In genomic region chr11:85211151-85211550, GRCm38 (mm10) we compare ENCODE assay signal across 25 mouse cellular contexts. TPM values are rescaled to one million over a fixed set of nuclear protein-coding genes. Genes with fewer than 3 reads are reported as not detected.
DNase-seq lines count a peak whose midpoint lies in the region; ATAC-seq and TF ChIP-seq lines count a peak whose summit lies in the region.
"Had no signal": no experiment of that assay in that cellular context is flagged by ENCODE, and none has a peak within 500 bp of the region (broad histone marks: within the 10 kb centered on the region; RNA-seq: fewer than 3 reads in every experiment).

No protein-coding gene starts in this region.

- no peak for TF ChIP-seq POLR2A in liver, adult 2 months (IDR thresholded peaks at IDR 0.05; ENCODE audit: extremely low read depth, insufficient read depth, low read length)

- H3K27me3 ChIP-seq in liver, adult 2 months (ENCODE audit: control insufficient read depth, insufficient read depth, low read length) = no peaks in the 10 kb centered on the region
- no peaks in the 10 kb centered on the region for H3K27me3 ChIP-seq in liver, embryonic 11.5 days (replicated peaks; ENCODE audit: control insufficient read depth, insufficient read depth, low read length)
- H3K27me3 ChIP-seq: embryonic facial prominence, embryonic 12.5 days; forebrain, embryonic 13.5 days; forebrain, embryonic 15.5 days had no signal

- no peak overlapping the region for H3K9ac ChIP-seq in liver, adult 2 months (ENCODE audit: low read depth, low read length)
- no peak overlapping the region for H3K9ac ChIP-seq in liver, embryonic 11.5 days (ENCODE audit: low read depth, low read length)
- H3K9ac ChIP-seq: embryonic facial prominence, embryonic 12.5 days; forebrain, embryonic 13.5 days; forebrain, embryonic 15.5 days; forebrain, postnatal 0 days had no signal

- ATAC-seq in liver, embryonic 11.5 days (replicated peaks; ENCODE audit: low FRiP score) = no peak
- ATAC-seq: forebrain, embryonic 13.5 days; forebrain, embryonic 15.5 days; forebrain, postnatal 0 days had no signal

- no peaks in the 10 kb centered on the region for H3K79me2 ChIP-seq in liver, adult 2 months (ENCODE audit: control insufficient read depth, insufficient read depth, low read length)

- H3K4me2 ChIP-seq in liver, embryonic 11.5 days = no peak overlapping the region
- H3K4me2 ChIP-seq: embryonic facial prominence, embryonic 12.5 days; forebrain, embryonic 13.5 days; forebrain, embryonic 15.5 days had no signal

- no peaks in the 10 kb centered on the region for H3K4me1 ChIP-seq in liver, adult 2 months (ENCODE audit: control insufficient read depth, insufficient read depth, low read length)
- no peaks in the 10 kb centered on the region; the same call in 1 of the 2 replicates for H3K4me1 ChIP-seq in liver, embryonic 11.5 days (replicated peaks; ENCODE audit: control insufficient read depth, insufficient read depth, low read length)
- H3K4me1 ChIP-seq: embryonic facial prominence, embryonic 10.5 days; embryonic facial prominence, embryonic 12.5 days; forebrain, embryonic 13.5 days; forebrain, embryonic 15.5 days had no signal

- no peak overlapping the region for H3K27ac ChIP-seq in liver, adult 2 months (replicated peaks; ENCODE audit: insufficient read depth, low read depth, low read length)
- H3K27ac ChIP-seq in liver, embryonic 11.5 days (ENCODE audit: low read depth, low read length) = no peak overlapping the region
- H3K27ac ChIP-seq: embryonic facial prominence, embryonic 10.5 days; embryonic facial prominence, embryonic 12.5 days; forebrain, embryonic 13.5 days; forebrain, embryonic 15.5 days had no signal

- peaks cover 50% of the 10 kb centered on the region for H3K36me3 ChIP-seq in liver, adult 2 months (ENCODE audit: control insufficient read depth, insufficient read depth, low read length)
- peaks cover 28% of the 10 kb centered on the region for H3K36me3 ChIP-seq in liver, embryonic 11.5 days (ENCODE audit: control insufficient read depth, insufficient read depth, low read length)

- H3K4me3 ChIP-seq in liver, adult 2 months (ENCODE audit: insufficient read depth, low read depth, low read length) = no peak overlapping the region
- no peak overlapping the region for H3K4me3 ChIP-seq in liver, embryonic 11.5 days (ENCODE audit: low read depth, low read length)
- H3K4me3 ChIP-seq: embryonic facial prominence, embryonic 10.5 days; embryonic facial prominence, embryonic 12.5 days; forebrain, embryonic 13.5 days; forebrain, embryonic 15.5 days had no signal

- WGBS in liver, adult 2 months = 97% methylated on average over 2 of the region's 2 CpGs
- WGBS in liver, embryonic 11.5 days = 92% methylated on average over 2 of the region's 2 CpGs

- H3K9me3 ChIP-seq in liver, embryonic 11.5 days (ENCODE audit: control insufficient read depth, low read length) = no peaks in the 10 kb centered on the region
- H3K9me3 ChIP-seq: embryonic facial prominence, embryonic 10.5 days; embryonic facial prominence, embryonic 12.5 days; forebrain, embryonic 13.5 days; forebrain, embryonic 15.5 days had no signal

- DNase-seq in adrenal gland, adult 2 months = peak; percentile 56
- DNase-seq in adrenal gland, postnatal 4 days (ENCODE audit: low spot score in 2 of 2) = no peak
- peak; percentile 22 for DNase-seq in adrenal gland, postnatal 10 days
- DNase-seq in adrenal gland, adult 18-20 months (ENCODE audit: low spot score in 2 of 2) = no peak
- DNase-seq in liver, adult 2 months (ENCODE audit: extremely low read depth, low read depth, low spot score) = peak; percentile 26
- DNase-seq in liver, embryonic 11.5 days (ENCODE audit: low spot score) = no peak
- peak; percentile 12 to 32 for DNase-seq in adrenal gland, postnatal 36 days
- no peak for DNase-seq in neural tube, embryonic 10.5 days (ENCODE audit: extremely low spot score, low spot score)
- DNase-seq: cerebellum, adult 11 months; cerebellum, adult 18-20 months; cerebellum, adult 8-10 months; cerebellum, adult 9-11 months; cerebellum, postnatal 14 days; cerebellum, postnatal 36 days; embryo, embryonic 11 days; forebrain, postnatal 0 days had no signal

- TF ChIP-seq CTCF in liver, adult 2 months (IDR thresholded peaks at IDR 0.05; ENCODE audit: low read depth, low read length) = no peak

RNA-seq across cellular contexts. Expression of gene Appbp2, which starts 23.8 kb away (rescaled TPM):
- 10 to 100 TPM; 34.8 to 41.6 TPM for total RNA-seq in adrenal gland, adult 2 months (2021)
- polyA plus RNA-seq in adrenal gland, adult 2 months (2012; rRNA removed) = 17.6 and 20.3 TPM in 2 replicates
- 10 to 100 TPM; 58.8 to 59.0 TPM for total RNA-seq in adrenal gland, postnatal 4 days (2021)
- total RNA-seq in adrenal gland, postnatal 10 days (2021) = 10 to 100 TPM; 40.5 to 41.1 TPM
- total RNA-seq in adrenal gland, adult 18-20 months (2021) = 10 to 100 TPM; 34.0 to 42.0 TPM
- total RNA-seq in liver, adult 2 months (2014; rRNA removed) = 10.5 and 11.6 TPM in 2 replicates
- polyA plus RNA-seq in liver, adult 2 months (2012; rRNA removed) = 5.2 and 5.5 TPM in 2 replicates
- polyA plus RNA-seq in liver, embryonic 11.5 days (2014; fragmentation: Nextera tagmentation; extraction: Ambion mirVana) = 37.1 and 38.6 TPM in 2 replicates
- total RNA-seq in adrenal gland, postnatal 36 days (2021) = 10 to 100 TPM; 50.4 to 50.5 TPM

RNA-seq across cellular contexts. Expression of gene 1700125H20Rik, which starts 40.9 kb away (rescaled TPM):
- 1 to 10 TPM in 1 of 2 experiments, not detected in 1; 2.4 TPM for total RNA-seq in adrenal gland, adult 2 months (2021)
- not detected in 2 replicates for polyA plus RNA-seq in adrenal gland, adult 2 months (2012; rRNA removed)
- 1 to 10 TPM in 1 of 2 experiments, under 1 TPM in 1; 0.62 to 1.3 TPM for total RNA-seq in adrenal gland, postnatal 4 days (2021)
- 1 to 10 TPM in 1 of 2 experiments, under 1 TPM in 1; 0.99 to 1.4 TPM for total RNA-seq in adrenal gland, postnatal 10 days (2021)
- 1 to 10 TPM in 1 of 2 experiments, not detected in 1; 2.7 TPM for total RNA-seq in adrenal gland, adult 18-20 months (2021)
- not detected in 2 replicates for total RNA-seq in liver, adult 2 months (2014; rRNA removed)
- polyA plus RNA-seq in liver, adult 2 months (2012; rRNA removed) = not detected in 2 replicates
- polyA plus RNA-seq in liver, embryonic 11.5 days (2014; fragmentation: Nextera tagmentation; extraction: Ambion mirVana) = 0.26 TPM in 1 of 2 replicates, not detected in the other
- 1 to 10 TPM in 1 of 2 experiments, not detected in 1; 3.9 TPM for total RNA-seq in adrenal gland, postnatal 36 days (2021)
- total RNA-seq: common myeloid progenitor, adult 5-6 weeks; ES-E14; MEL had no signal
- polyA plus RNA-seq: C2C12; forebrain, embryonic 11.5 days had no signal

Comparison
In these comparisons a context has a peak if more than half of its experiments do, and no peak if none do; other contexts are left out.
1. DNase-seq: peak in adrenal gland, adult 2 months (single experiment), adrenal gland, postnatal 10 days (single experiment), liver, adult 2 months (single experiment) and adrenal gland, postnatal 36 days (2 of 2); none in adrenal gland, postnatal 4 days (0 of 2), adrenal gland, adult 18-20 months (0 of 2), liver, embryonic 11.5 days (single experiment) and neural tube, embryonic 10.5 days (single experiment).